9 mouse cellular contexts compared by ENCODE assay signal in the genomic region with DNA sequence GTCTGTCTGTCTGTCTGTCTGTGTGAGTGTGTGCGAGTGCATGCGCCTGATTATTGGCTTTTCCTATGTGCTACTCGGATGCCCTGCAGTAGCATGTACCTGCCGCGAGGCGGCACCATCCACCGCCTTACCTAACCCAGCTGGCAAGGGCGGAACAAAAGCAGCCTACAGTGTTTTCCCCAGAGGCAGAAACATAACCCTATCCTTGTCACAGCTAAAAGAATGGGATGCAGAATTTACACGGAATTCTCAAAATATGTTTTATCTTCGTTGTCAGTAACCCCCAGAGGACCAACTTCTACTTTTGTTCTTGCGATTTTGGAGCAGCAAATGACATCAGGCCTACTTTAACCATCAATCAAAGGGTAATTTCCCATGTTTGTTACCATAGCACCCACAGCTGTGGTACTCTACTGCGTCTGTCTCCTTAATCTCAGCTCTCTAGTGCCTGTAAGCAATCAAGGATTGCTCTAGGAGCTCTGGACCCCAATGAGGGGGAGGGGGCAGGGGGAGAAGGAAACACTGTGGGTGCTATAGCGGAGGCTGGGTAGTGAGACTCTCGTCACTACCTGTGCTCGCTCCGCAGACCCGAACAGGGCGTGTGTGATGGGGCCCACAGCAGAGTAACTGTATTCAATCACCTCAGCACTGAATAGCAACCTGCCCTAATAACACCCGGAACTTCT.
DNase-seq lines count a peak whose midpoint lies in the region; ATAC-seq and TF ChIP-seq lines count a peak whose summit lies in the region.
"Had no signal": no experiment of that assay in that cellular context is flagged by ENCODE, and none has a peak within 500 bp of the region (broad histone marks: within the 10 kb centered on the region; RNA-seq: fewer than 3 reads in every experiment).

No protein-coding gene starts in this region.

- H3K9ac ChIP-seq in kidney, embryonic 16.5 days (replicated peaks; ENCODE audit: low read length), result no peak overlapping the region
- H3K9ac ChIP-seq in limb, embryonic 14.5 days (ENCODE audit: low read depth, low read length, severe bottlenecking), result no peak overlapping the region
- H3K9ac ChIP-seq in neural tube, embryonic 13.5 days, result peak overlapping the region; percentile 44; the same call in 1 of the 2 replicates
- H3K9ac ChIP-seq: embryonic facial prominence, embryonic 13.5 days had no signal

- no peaks in the 10 kb centered on the region for H3K4me1 ChIP-seq in cerebellum, adult 2 months (ENCODE audit: control insufficient read depth, insufficient read depth, low read length)
- H3K4me1 ChIP-seq in kidney, embryonic 16.5 days (ENCODE audit: insufficient read depth, low read length), result no peaks in the 10 kb centered on the region
- H3K4me1 ChIP-seq in limb, embryonic 14.5 days (ENCODE audit: control insufficient read depth, insufficient read depth, low read length), result no peaks in the 10 kb centered on the region
- H3K4me1 ChIP-seq in neural tube, embryonic 13.5 days (replicated peaks), result peaks cover 17% of the 10 kb centered on the region

- no peaks in the 10 kb centered on the region for H3K36me3 ChIP-seq in kidney, embryonic 16.5 days (ENCODE audit: insufficient read depth, low read length)
- H3K36me3 ChIP-seq in limb, embryonic 14.5 days (ENCODE audit: control insufficient read depth, insufficient read depth, low read length), result no peaks in the 10 kb centered on the region
- H3K36me3 ChIP-seq in neural tube, embryonic 13.5 days, result no peaks in the 10 kb centered on the region
- H3K36me3 ChIP-seq: embryonic facial prominence, embryonic 13.5 days had no signal

- 43% methylated on average over 19 of the region's 19 CpGs for WGBS in cerebellum, adult 2 months
- WGBS in kidney, embryonic 16.5 days, result 35% methylated on average over 19 of the region's 19 CpGs
- 34% methylated on average over 19 of the region's 19 CpGs for WGBS in limb, embryonic 14.5 days
- WGBS in neural tube, embryonic 13.5 days, result 28% methylated on average over 19 of the region's 19 CpGs

- no peak for TF ChIP-seq POLR2A in cerebellum, adult 2 months (IDR thresholded peaks at IDR 0.05; ENCODE audit: borderline replicate concordance, insufficient read depth, low read length)
- no peak for TF ChIP-seq POLR2A in limb, embryonic 14.5 days (IDR thresholded peaks at IDR 0.05; ENCODE audit: borderline replicate concordance, extremely low read depth, insufficient read depth, insufficient read length)

- no peaks in the 10 kb centered on the region for H3K27me3 ChIP-seq in cerebellum, adult 2 months (ENCODE audit: control insufficient read depth, insufficient read depth, low read length)
- H3K27me3 ChIP-seq in kidney, embryonic 16.5 days (ENCODE audit: insufficient read depth, low read length), result no peaks in the 10 kb centered on the region
- no peaks in the 10 kb centered on the region for H3K27me3 ChIP-seq in limb, embryonic 14.5 days (ENCODE audit: control insufficient read depth, insufficient read depth, low read length)
- no peaks in the 10 kb centered on the region for H3K27me3 ChIP-seq in neural tube, embryonic 13.5 days
- H3K27me3 ChIP-seq: embryonic facial prominence, embryonic 13.5 days had no signal

- DNase-seq in ovary, adult 18-20 months (ENCODE audit: low spot score), result peak; percentile 7
- DNase-seq in ovary, postnatal 10 days (ENCODE audit: low spot score), result no peak
- peak; percentile 70 to 72 for DNase-seq in cerebellum, adult 2 months
- peak; percentile 53 for DNase-seq in limb, embryonic 14.5 days (ENCODE audit: low spot score)
- DNase-seq in thymus, postnatal 36 days, result peak; percentile 5 to 23

- H3K9me3 ChIP-seq in kidney, embryonic 16.5 days (ENCODE audit: low read length), result no peaks in the 10 kb centered on the region
- no peaks in the 10 kb centered on the region for H3K9me3 ChIP-seq in limb, embryonic 14.5 days (ENCODE audit: control insufficient read depth, low read length)
- no peaks in the 10 kb centered on the region for H3K9me3 ChIP-seq in neural tube, embryonic 13.5 days
- H3K9me3 ChIP-seq: embryonic facial prominence, embryonic 13.5 days had no signal

- H3K27ac ChIP-seq in cerebellum, adult 2 months (ENCODE audit: insufficient read depth, low read length), result no peak overlapping the region
- H3K27ac ChIP-seq in kidney, embryonic 16.5 days (ENCODE audit: low read length), result no peak overlapping the region
- no peak overlapping the region for H3K27ac ChIP-seq in limb, embryonic 14.5 days (replicated peaks; ENCODE audit: low read depth, low read length)
- H3K27ac ChIP-seq in neural tube, embryonic 13.5 days (replicated peaks), result peak overlapping the region; percentile 83
- H3K27ac ChIP-seq: embryonic facial prominence, embryonic 13.5 days had no signal

- H3K4me2 ChIP-seq in kidney, embryonic 16.5 days (replicated peaks; ENCODE audit: low read depth, low read length), result no peak overlapping the region
- no peak overlapping the region for H3K4me2 ChIP-seq in limb, embryonic 14.5 days (replicated peaks; ENCODE audit: low read depth, low read length, severe bottlenecking)
- H3K4me2 ChIP-seq in neural tube, embryonic 13.5 days, result peak overlapping the region; percentile 29
- H3K4me2 ChIP-seq: embryonic facial prominence, embryonic 13.5 days had no signal

- no peak overlapping the region for H3K4me3 ChIP-seq in cerebellum, adult 2 months (replicated peaks; ENCODE audit: insufficient read depth, low read depth, low read length)
- no peak overlapping the region for H3K4me3 ChIP-seq in kidney, embryonic 16.5 days (ENCODE audit: low read length)
- H3K4me3 ChIP-seq in limb, embryonic 14.5 days (replicated peaks; ENCODE audit: low read length), result no peak overlapping the region
- H3K4me3 ChIP-seq in neural tube, embryonic 13.5 days, result no peak overlapping the region
- H3K4me3 ChIP-seq: embryonic facial prominence, embryonic 13.5 days had no signal

- TF ChIP-seq CTCF in cerebellum, adult 2 months (IDR thresholded peaks at IDR 0.05; ENCODE audit: borderline replicate concordance, insufficient read depth, low read depth, low read length), result peak; percentile 96

- ATAC-seq in frontal cortex, adult (ENCODE audit: low TSS enrichment), result peak; percentile 71
- peak; percentile 65; the same call in 1 of the 2 replicates for ATAC-seq in kidney, embryonic 16.5 days (ENCODE audit: low FRiP score, low TSS enrichment)
- peak; percentile 67; the same call in 1 of the 2 replicates for ATAC-seq in limb, embryonic 14.5 days (ENCODE audit: low FRiP score, low read depth)
- peak; percentile 88 for ATAC-seq in neural tube, embryonic 13.5 days (ENCODE audit: low read depth)
